36 mouse cellular contexts compared by ENCODE assay signal in genomic region chr11:69306039-69306438, GRCm38 (mm10). TPM values are rescaled to one million over a fixed set of nuclear protein-coding genes. Genes with fewer than 3 reads are reported as not detected.
"Had no signal": no experiment of that assay in that cellular context is flagged by ENCODE, and none has a peak within 500 bp of the region (broad histone marks: within the 10 kb centered on the region; RNA-seq: fewer than 3 reads in every experiment).

No protein-coding gene starts in this region.

- H3K4me2 ChIP-seq: heart, embryonic 11.5 days; heart, embryonic 12.5 days; heart, embryonic 13.5 days; heart, embryonic 15.5 days; hindbrain, embryonic 12.5 days; hindbrain, embryonic 13.5 days; hindbrain, embryonic 14.5 days; hindbrain, embryonic 15.5 days; intestine, embryonic 15.5 days; kidney, embryonic 15.5 days had no signal

- H3K27ac ChIP-seq: heart, embryonic 10.5 days; heart, embryonic 13.5 days; heart, embryonic 15.5 days; hindbrain, embryonic 10.5 days; hindbrain, embryonic 12.5 days; hindbrain, embryonic 13.5 days; hindbrain, embryonic 14.5 days; hindbrain, embryonic 15.5 days; hindbrain, postnatal 0 days; intestine, embryonic 15.5 days; kidney, embryonic 15.5 days; kidney, postnatal 0 days; layer of hippocampus, adult 2 months; left cerebral cortex, adult 2 months had no signal

- H3K9me3 ChIP-seq: heart, embryonic 10.5 days; heart, embryonic 12.5 days; heart, embryonic 13.5 days; heart, embryonic 15.5 days; hindbrain, embryonic 10.5 days; hindbrain, embryonic 12.5 days; hindbrain, embryonic 13.5 days; hindbrain, embryonic 15.5 days; intestine, embryonic 15.5 days; kidney, embryonic 15.5 days had no signal

- H3K27me3 ChIP-seq: heart, embryonic 12.5 days; heart, embryonic 13.5 days; heart, embryonic 15.5 days; hindbrain, embryonic 12.5 days; hindbrain, embryonic 13.5 days; hindbrain, embryonic 15.5 days; intestine, embryonic 15.5 days; kidney, embryonic 15.5 days had no signal

- DNase-seq: heart, postnatal 10 days; heart, postnatal 14 days; heart, postnatal 36 days; heart, postnatal 4 days; kidney, adult 11 months; kidney, adult 18-20 months; kidney, adult 2 months; kidney, adult 8-10 months; kidney, adult 9 months; kidney, postnatal 10 days; kidney, postnatal 14 days; kidney, postnatal 25 days; kidney, postnatal 36 days; layer of hippocampus, adult 9-11 months; layer of hippocampus, postnatal 36 days had no signal

- ATAC-seq: hindbrain, embryonic 16.5 days; hindbrain, postnatal 0 days; inflammation-experienced regulatory T-cells, adult 6 months; intestine, embryonic 15.5 days; intestine, embryonic 16.5 days; intestine, postnatal 0 days had no signal

- H3K9ac ChIP-seq: heart, embryonic 12.5 days; heart, embryonic 13.5 days; heart, embryonic 15.5 days; hindbrain, embryonic 12.5 days; hindbrain, embryonic 13.5 days; hindbrain, embryonic 14.5 days; hindbrain, embryonic 15.5 days; intestine, embryonic 15.5 days; kidney, embryonic 15.5 days had no signal

- H3K4me3 ChIP-seq: heart, embryonic 10.5 days; heart, embryonic 12.5 days; heart, embryonic 13.5 days; heart, embryonic 15.5 days; hindbrain, embryonic 10.5 days; hindbrain, embryonic 12.5 days; hindbrain, embryonic 13.5 days; hindbrain, embryonic 15.5 days; intestine, embryonic 15.5 days; kidney, embryonic 15.5 days; layer of hippocampus, adult 2 months; left cerebral cortex, adult 2 months had no signal

- H3K4me1 ChIP-seq: heart, embryonic 12.5 days; heart, embryonic 13.5 days; heart, embryonic 15.5 days; hindbrain, embryonic 10.5 days; hindbrain, embryonic 12.5 days; hindbrain, embryonic 15.5 days; intestine, embryonic 15.5 days; kidney, embryonic 15.5 days had no signal

RNA-seq across cellular contexts. Expression of gene Kcnab3, which starts 20.0 kb away (rescaled TPM):
- total RNA-seq: hematopoietic stem cell, adult 5-6 weeks had no signal
